Mouse (Mus musculus) brain, embryonic 14.5 days (tissue): ENCODE data around the gene E430018J23Rik.
"Not testable (repeated sequence)": the region's sequence is repeated elsewhere in the genome, so short reads cannot be mapped to it uniquely, and the experiment has no call there.

ENCODE experiments used
- CTCF ChIP-seq: fragments of 200-500 bp; IDR thresholded peaks from 2 replicates; pipeline ENCODE4 v1.5.1; 2012; ENCODE audit warnings: inconsistent platforms, mild to moderate bottlenecking, moderate library complexity, borderline replicate concordance; ENCODE audit not compliant: insufficient read depth, insufficient read length; ENCODE audit errors: extremely low read depth
- POLR2A ChIP-seq: fragments of 200-500 bp; IDR thresholded peaks from 2 replicates; pipeline ENCODE4 v1.6.1; 2012; ENCODE audit warnings: mild to moderate bottlenecking, inconsistent platforms, borderline replicate concordance; ENCODE audit not compliant: poor library complexity, insufficient read depth, insufficient read length, severe bottlenecking; ENCODE audit errors: extremely low read depth

DNA sequence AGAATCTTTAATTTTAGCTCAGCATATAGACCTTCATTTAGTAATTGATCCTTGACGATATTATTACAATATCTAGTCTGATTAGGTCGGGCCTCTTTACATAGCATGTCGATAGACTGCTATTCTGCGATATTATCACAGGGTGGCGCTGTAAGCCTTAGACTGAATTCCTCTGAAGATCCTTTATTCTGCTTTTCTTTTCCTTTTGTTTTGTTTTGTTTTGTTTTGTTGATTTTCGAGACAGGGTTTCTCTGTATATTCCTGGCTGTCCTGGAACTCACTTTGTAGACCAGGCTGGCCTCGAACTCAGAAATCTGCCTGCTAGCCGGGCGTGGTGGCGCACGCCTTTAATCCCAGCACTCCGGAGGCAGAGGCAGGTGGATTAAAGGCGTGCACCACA is 31.0 kb downstream of the E430018J23Rik start:
- not testable (repeated sequence) for TF ChIP-seq POLR2A
- TF ChIP-seq CTCF, result peak; percentile 55; the same call in 1 of the 2 replicates
